Mouse (Mus musculus) kidney, adult 2 months (tissue): ENCODE results near the gene Ajm1.

Experiments used
- CTCF ChIP-seq: fragments of 200-500 bp; conservative IDR thresholded peaks from 2 replicates; pipeline ENCODE4 v1.5.1; 2011; ENCODE audit warnings: low read depth, mild to moderate bottlenecking, control low read depth, low read length, moderate library complexity, mixed read lengths; ENCODE audit not compliant: insufficient read depth, insufficient read length
- POLR2A ChIP-seq: fragments of 200-500 bp; IDR thresholded peaks from one replicate; pipeline ENCODE4 v1.6.1; 2011; ENCODE audit warnings: low read depth, low read length, control low read depth

DNA sequence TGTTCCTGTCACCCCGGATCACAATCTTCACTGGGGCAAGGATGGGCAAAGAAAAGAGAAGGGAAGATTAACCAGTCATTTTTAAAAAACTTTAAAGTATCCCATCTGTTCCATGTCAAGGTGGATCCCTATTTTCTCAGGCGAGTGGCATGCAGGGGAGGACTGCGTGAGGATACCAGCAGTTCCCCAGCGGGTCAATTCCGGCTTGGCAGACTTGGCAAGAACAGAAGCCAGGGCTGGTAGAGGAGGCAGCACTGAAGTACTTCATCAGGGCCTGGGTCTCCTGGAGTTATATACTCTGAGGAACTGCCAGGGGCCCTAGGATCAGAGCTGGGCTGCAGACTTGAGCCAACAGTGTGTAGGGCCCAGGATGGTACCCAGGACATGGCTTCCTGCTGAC is 21.0 kb upstream of the Ajm1 start:
- no peak for TF ChIP-seq POLR2A
- no peak for TF ChIP-seq CTCF
